Mouse (Mus musculus) intestine, embryonic 15.5 days (tissue): ENCODE results near the gene Clec4g. TPM values are rescaled to one million over a fixed set of nuclear protein-coding genes. Genes with fewer than 3 reads are reported as not detected.

Source experiments
- ATAC-seq: fragments of 200-750 bp; cut with Nextera tagmentation; 2 replicates; pipeline ENCODE4 v1.8.0; 2017; ENCODE audit warnings: moderate TSS enrichment, moderate library complexity
- H3K27ac ChIP-seq: fragments of 300-500 bp; sonication (generic); 2 replicates; pipeline ENCODE4 v1.5.1; 2015; ENCODE audit warnings: mild to moderate bottlenecking, inconsistent platforms
- H3K27me3 ChIP-seq: fragments of 300-500 bp; sonication (generic); replicated peaks from 2 replicates; pipeline ENCODE4 v1.6.1; 2015; ENCODE audit warnings: inconsistent platforms
- H3K36me3 ChIP-seq: fragments of 300-500 bp; sonication (generic); 2 replicates; pipeline ENCODE4 v1.6.1; 2015; ENCODE audit warnings: inconsistent platforms
- H3K4me1 ChIP-seq: fragments of 300-500 bp; sonication (generic); replicated peaks from 2 replicates; pipeline ENCODE4 v1.6.1; 2015; ENCODE audit warnings: inconsistent platforms
- H3K4me2 ChIP-seq: fragments of 300-500 bp; sonication (generic); replicated peaks from 2 replicates; pipeline ENCODE4 v1.6.1; 2015; ENCODE audit warnings: mild to moderate bottlenecking, inconsistent platforms
- H3K4me3 ChIP-seq: fragments of 300-500 bp; sonication (generic); replicated peaks from 2 replicates; pipeline ENCODE4 v1.5.1; 2015; ENCODE audit warnings: inconsistent platforms
- H3K9ac ChIP-seq: fragments of 300-500 bp; sonication (generic); 2 replicates; pipeline ENCODE4 v1.6.1; 2015; ENCODE audit warnings: inconsistent platforms
- H3K9me3 ChIP-seq: fragments of 300-500 bp; sonication (generic); 2 replicates; pipeline ENCODE4 v1.6.1; 2016; ENCODE audit warnings: inconsistent platforms
- WGBS: fragments of 180-500 bp; shearing (Covaris S2); methylation state at CpG from one replicate; pipeline ENCODE4 v1.1.7; 2015; 5-methylcytosine and 5-hydroxymethylcytosine counted together
- polyA plus RNA-seq: library from polyadenylated mRNA; unstranded; fragments of >200 nt; fragmentation: Nextera tagmentation; extraction: Ambion mirVana; gene quantifications from 2 replicates; pipeline ENCODE4 v1.2.1, GENCODE M21; 2015

The Clec4g gene
- polyA plus RNA-seq, 1 experiment from 2014 or later = 0.40 TPM

DNA sequence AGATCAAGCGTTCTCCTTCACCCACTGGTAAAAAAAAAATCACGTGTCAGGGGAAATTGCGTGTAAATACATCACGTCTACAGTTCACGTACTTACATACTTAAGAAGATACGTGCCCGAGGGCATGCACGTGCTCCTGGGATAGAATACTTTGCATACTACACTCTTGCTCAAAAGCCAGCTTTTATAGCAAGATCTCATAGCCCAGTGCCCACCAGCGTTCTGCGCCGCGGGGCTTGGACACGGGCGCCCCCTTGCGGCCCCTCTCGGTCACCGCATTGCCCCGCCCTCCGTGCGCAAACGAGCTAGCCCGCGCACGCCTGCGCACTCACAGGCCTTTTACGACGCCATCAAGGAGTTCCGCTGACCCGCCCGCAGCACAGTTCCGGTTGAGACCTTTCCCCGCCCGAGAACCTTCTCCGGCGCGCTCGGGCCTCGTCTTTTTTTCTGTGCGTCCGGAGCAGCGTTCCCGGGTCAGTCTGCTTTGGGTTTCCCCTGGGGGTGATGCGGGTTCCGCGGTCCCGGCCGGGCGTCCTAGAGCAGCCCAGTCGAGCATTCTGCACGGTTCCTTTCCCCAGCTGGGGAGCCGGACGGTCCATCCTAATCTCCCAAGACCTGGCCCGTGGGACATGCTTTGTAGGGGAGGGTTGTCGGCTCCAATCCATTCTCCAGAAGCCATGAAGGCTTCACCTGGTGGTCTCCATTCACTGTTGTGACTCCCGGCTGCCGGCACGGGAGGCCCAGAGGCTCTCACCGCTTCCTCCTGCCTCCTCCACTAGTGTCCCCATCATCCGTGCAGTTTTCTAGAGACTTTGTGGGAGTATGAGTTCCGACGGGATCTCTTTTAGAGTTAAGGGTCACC is 44.1 kb downstream of the Clec4g start, which contains the start of gene Trappc5:
Gene Trappc5 (plus strand): TSS at position 169 of the 862 bp plus-strand sequence.
- Histone ChIP-seq H3K4me3 (peak within 1 kb of the TSS; percentile 77), H3K27me3 (no peaks in the 10 kb centered on the region), H3K4me2 (peak within 1 kb of the TSS; percentile 75), H3K27ac (peak within 1 kb of the TSS; percentile 95), H3K36me3 (peaks cover 14% of the 10 kb centered on the region), H3K4me1 (peaks cover 7% of the 10 kb centered on the region), H3K9ac (peak within 1 kb of the TSS; percentile 88), H3K9me3 (no peaks in the 10 kb centered on the region)
- WGBS = 1% methylated on average over 61 of the region's 61 CpGs
- ATAC-seq = peak; percentile 92

DNA sequence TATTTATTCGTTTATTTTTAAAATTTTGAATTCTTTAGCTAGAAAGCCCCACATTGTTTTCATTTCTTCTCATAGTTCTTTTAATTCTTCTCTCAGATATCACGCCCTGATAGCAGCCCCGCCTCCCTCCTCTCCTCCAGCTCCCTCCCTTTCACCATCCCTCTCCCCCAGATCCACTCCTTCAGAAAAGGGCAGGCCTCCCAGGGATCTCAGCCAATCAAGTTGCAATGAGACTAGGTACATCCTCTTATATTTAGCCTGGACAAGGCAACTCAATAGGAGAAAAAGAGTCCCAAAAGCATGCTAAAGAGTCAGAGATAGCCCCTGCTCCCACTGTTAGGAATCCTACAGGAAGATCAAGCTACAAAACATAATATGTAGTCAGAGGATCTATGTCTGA is 45.8 kb downstream of the Clec4g start:
- ATAC-seq = no peak
- Histone ChIP-seq H3K27ac (no peak overlapping the region), H3K36me3 (peaks cover 8% of the 10 kb centered on the region), H3K4me2 (no peak overlapping the region), H3K4me1 (peaks cover 7% of the 10 kb centered on the region), H3K9ac (no peak overlapping the region), H3K4me3 (no peak overlapping the region), H3K27me3 (no peaks in the 10 kb centered on the region), H3K9me3 (no peaks in the 10 kb centered on the region)
- 58% methylated on average over 3 of the region's 3 CpGs for WGBS

GRCm38 (mm10) chr8:3671980-3672491 is 48.4 kb downstream of the Clec4g start, which contains the start of gene Fcor:
Fcor (minus strand) TSS chr8:3672362.
- Histone ChIP-seq H3K4me1 (no peaks in the 10 kb centered on the region), H3K36me3 (no peaks in the 10 kb centered on the region), H3K9me3 (no peaks in the 10 kb centered on the region), H3K9ac (peak within 1 kb of the TSS; percentile 60), H3K4me2 (peak within 1 kb of the TSS; percentile 94), H3K27ac (peak within 1 kb of the TSS; percentile 68), H3K4me3 (peak within 1 kb of the TSS; percentile 60), H3K27me3 (no peaks in the 10 kb centered on the region)
- under 1% methylated on average over 23 of the region's 23 CpGs for WGBS
- ATAC-seq = peak; percentile 81

- no peak for ATAC-seq
- 79% methylated on average over 2 of the region's 2 CpGs for WGBS
- H3K4me3 ChIP-seq = no peak overlapping the region
These were observed 50.1 kb downstream of the Clec4g start for GRCm38 (mm10) chr8:3670388-3670787.

DNA sequence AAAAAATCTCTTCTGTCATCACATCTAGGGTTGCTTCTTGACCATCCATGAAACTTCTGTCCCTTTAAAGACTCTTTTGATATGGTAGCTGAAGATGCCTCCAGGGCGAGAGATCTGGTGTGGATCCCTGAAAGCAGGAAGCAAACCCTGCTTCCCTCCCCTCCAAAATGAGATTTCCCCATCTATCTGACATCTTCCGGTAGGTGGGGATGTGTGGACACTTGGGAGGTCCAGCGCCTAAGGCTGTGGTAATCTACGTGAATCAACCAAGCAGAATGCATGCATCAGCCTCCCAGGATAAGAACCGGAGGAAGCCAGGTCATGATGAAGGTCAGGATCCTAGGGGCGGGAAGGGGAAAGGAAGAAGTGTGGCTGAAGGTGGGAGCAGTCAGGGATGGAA is 54.9 kb downstream of the Clec4g start, which contains the start of gene Mcemp1:
Gene Mcemp1 (plus strand): TSS at position 248 of the 400 bp plus-strand sequence.
- Histone ChIP-seq H3K27ac (no peak within 1 kb of the TSS), H3K9me3 (no peaks in the 10 kb centered on the region), H3K9ac (no peak within 1 kb of the TSS), H3K27me3 (no peaks in the 10 kb centered on the region), H3K4me3 (no peak within 1 kb of the TSS), H3K4me1 (no peaks in the 10 kb centered on the region; the same call in 1 of the 2 replicates), H3K36me3 (no peaks in the 10 kb centered on the region), H3K4me2 (no peak within 1 kb of the TSS)
- WGBS = 73% methylated on average over 6 of the region's 6 CpGs
- no peak for ATAC-seq

More at GRCm38 (mm10) chr8:3670388-3670787, 50.1 kb downstream of the Clec4g start:
- no peak overlapping the region for H3K27ac ChIP-seq
- H3K9ac ChIP-seq = no peak overlapping the region
- H3K27me3 ChIP-seq = no peaks in the 10 kb centered on the region
- H3K4me1 ChIP-seq = no peaks in the 10 kb centered on the region
- no peak overlapping the region for H3K4me2 ChIP-seq
- no peaks in the 10 kb centered on the region for H3K9me3 ChIP-seq
- H3K36me3 ChIP-seq = no peaks in the 10 kb centered on the region

DNA sequence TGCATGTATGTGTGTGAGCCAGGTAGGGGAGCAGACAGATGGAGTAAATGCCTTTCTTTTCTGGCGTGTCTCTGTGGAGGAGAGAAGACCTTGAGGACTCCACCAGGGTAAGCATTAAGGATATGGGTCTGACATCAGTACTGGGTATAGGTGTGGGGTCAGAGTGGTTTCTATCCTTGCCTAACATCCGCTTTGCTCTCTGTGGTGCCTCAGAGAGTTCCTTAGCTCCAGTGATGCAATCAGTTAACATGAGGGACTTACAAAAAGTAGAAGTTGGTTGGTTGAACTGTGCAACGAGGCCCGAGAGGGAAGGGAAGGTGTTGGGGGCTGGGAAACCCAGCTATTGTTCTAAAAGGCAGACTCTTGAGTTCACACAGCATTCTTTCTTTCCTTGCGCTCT is 56.0 kb downstream of the Clec4g start:
- H3K27ac ChIP-seq = no peak overlapping the region
- no peaks in the 10 kb centered on the region for H3K9me3 ChIP-seq
- no peak overlapping the region for H3K9ac ChIP-seq
- H3K4me1 ChIP-seq = no peaks in the 10 kb centered on the region; the same call in 1 of the 2 replicates
- no peaks in the 10 kb centered on the region for H3K27me3 ChIP-seq
- H3K36me3 ChIP-seq = no peaks in the 10 kb centered on the region
- WGBS = 68% methylated on average over 5 of the region's 5 CpGs
- no peak for ATAC-seq
- no peak overlapping the region for H3K4me3 ChIP-seq
- H3K4me2 ChIP-seq = no peak overlapping the region

- ATAC-seq = no peak
- H3K36me3 ChIP-seq = no peaks in the 10 kb centered on the region
- no peak overlapping the region for H3K27ac ChIP-seq
- no peaks in the 10 kb centered on the region for H3K9me3 ChIP-seq
- no peak overlapping the region for H3K9ac ChIP-seq
- H3K4me2 ChIP-seq = no peak overlapping the region
- no peaks in the 10 kb centered on the region for H3K27me3 ChIP-seq
- no peak overlapping the region for H3K4me3 ChIP-seq
- WGBS = 83% methylated on average over 8 of the region's 8 CpGs
- no peaks in the 10 kb centered on the region; the same call in 1 of the 2 replicates for H3K4me1 ChIP-seq
These were observed 59.6 kb downstream of the Clec4g start for GRCm38 (mm10) chr8:3660889-3661288.

Other genes with a start within 250 kb of the Clec4g start
- gene Tex45, start 249.8 kb downstream of the Clec4g start, polyA plus RNA-seq = not detected in 2 replicates
- 31.3 and 32.6 TPM in 2 replicates for gene Zfp358, start 227.5 kb downstream of the Clec4g start, polyA plus RNA-seq
- gene Mcoln1, start 220.2 kb downstream of the Clec4g start, polyA plus RNA-seq = 52.4 and 60.9 TPM in 2 replicates
- 34.4 and 36.7 TPM in 2 replicates for gene Pnpla6, start 205.3 kb downstream of the Clec4g start, polyA plus RNA-seq
- gene C330021F23Rik, start 152.7 kb downstream of the Clec4g start, polyA plus RNA-seq = 5.0 and 5.1 TPM in 2 replicates
- 21.0 and 24.4 TPM in 2 replicates for gene Camsap3, start 133.4 kb downstream of the Clec4g start, polyA plus RNA-seq
- 45.2 and 50.9 TPM in 2 replicates for gene Xab2, start 99.3 kb downstream of the Clec4g start, polyA plus RNA-seq
- gene Pet100, start 99.1 kb downstream of the Clec4g start, polyA plus RNA-seq = 89.9 and 93.4 TPM in 2 replicates
- gene Pcp2, start 95.1 kb downstream of the Clec4g start, polyA plus RNA-seq = 0.10 TPM in 1 of 2 replicates, not detected in the other
- 110 and 123 TPM in 2 replicates for gene Stxbp2, start 89.7 kb downstream of the Clec4g start, polyA plus RNA-seq
- 0.27 TPM in 1 of 2 replicates, not detected in the other for gene Retn, start 64.9 kb downstream of the Clec4g start, polyA plus RNA-seq
- gene Mcemp1, start 54.9 kb downstream of the Clec4g start, polyA plus RNA-seq = 0.40 and 0.54 TPM in 2 replicates
- 8.0 and 9.1 TPM in 2 replicates for gene Fcor, start 48.3 kb downstream of the Clec4g start, polyA plus RNA-seq
- gene Trappc5, start 44.4 kb downstream of the Clec4g start, polyA plus RNA-seq = 36.0 and 36.7 TPM in 2 replicates
- gene Fcer2a, start 26.5 kb downstream of the Clec4g start, polyA plus RNA-seq = 0.08 and 0.09 TPM in 2 replicates
- 0.15 and 0.23 TPM in 2 replicates for gene Cd209a, start 28.3 kb upstream of the Clec4g start, polyA plus RNA-seq
- gene Cd209e, start 133.7 kb upstream of the Clec4g start, polyA plus RNA-seq = not detected in 2 replicates
- gene Cd209d, start 157.9 kb upstream of the Clec4g start, polyA plus RNA-seq = not detected in 2 replicates
- gene Cd209b, start 206.2 kb upstream of the Clec4g start, polyA plus RNA-seq = 0.27 TPM in 1 of 2 replicates, not detected in the other
- 0.11 and 0.20 TPM in 2 replicates for gene Cd209c, start 234.1 kb upstream of the Clec4g start, polyA plus RNA-seq